Mouse (Mus musculus): ENCODE measurements around the gene Golph3l.
A peak's percentile ranks its signal among the peaks of the same experiment; 100 is the strongest.

Golph3l gene

DNA sequence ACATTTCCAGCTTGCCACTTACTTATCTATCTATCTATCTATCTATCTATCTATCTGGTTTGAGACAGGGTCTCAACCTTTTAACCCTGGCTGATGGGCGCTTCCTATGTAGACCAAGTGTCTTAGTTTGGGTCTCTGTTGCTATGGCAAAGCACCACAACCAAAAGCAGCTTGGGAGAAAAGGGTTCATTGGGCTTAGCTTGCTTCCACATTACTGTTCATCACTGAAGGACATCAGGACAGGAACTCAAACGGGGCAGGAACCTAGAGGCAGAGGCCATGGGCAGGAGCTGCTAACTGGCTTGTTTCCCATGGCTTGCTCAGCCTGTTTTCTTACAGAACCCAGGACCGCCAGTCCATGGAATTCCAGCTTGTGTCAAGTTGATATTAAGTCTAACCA is 68.4 kb downstream of the Golph3l start:
- no peak for DNase-seq

DNA sequence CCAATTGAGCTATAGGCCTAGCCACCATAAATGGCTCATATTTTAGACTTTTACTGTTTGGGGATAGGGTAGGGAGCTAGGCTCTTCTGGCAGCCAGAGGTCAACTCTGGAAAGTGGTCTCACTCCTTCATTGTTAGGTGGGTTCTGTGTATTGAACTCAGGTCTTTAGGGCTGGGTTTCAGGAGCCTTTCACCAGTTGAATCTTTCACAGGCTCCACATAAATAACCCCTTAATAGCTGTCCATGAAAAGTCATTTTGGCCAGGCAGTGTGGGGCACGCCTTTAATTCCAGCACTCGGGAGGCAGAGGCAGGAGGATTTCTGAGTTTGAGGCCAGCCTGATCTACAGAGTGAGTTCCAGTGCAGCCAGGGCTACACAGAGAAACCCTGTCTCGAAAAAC is 69.0 kb downstream of the Golph3l start:
- DNase-seq = no peak

DNA sequence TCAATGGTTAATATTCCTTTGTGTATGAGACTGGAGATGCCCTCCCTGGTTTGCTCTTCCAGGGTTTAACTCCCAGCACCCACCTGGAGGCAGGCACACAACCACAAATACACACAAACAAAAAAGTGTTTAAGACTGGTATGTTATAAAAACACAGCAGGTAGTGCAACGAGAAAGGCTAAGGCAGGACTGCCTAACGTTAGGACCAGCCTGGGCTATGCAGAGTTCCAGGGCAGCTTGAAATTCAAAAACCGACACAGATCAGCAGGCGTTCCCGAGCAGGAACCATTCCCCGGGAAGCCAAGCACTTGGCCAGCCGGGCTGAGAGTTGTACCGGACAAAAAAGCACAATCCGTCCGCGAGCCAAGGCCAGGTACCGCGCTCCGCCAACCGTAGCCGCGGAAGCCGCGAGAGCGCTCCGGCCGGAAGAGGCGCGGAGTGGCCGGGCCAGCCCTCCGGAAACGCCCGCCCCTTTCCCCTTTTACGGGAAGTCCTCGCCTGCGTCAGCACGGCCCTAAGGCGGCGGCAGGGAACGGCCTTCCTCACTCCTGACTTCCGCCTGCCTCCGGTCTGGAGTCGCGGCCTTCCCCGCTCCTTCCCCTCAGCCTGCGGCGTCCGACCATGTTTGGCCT is 69.6 kb downstream of the Golph3l start, which contains the start of gene Mcl1:
TSS of gene Mcl1 (plus strand) at position 553 of the 632 bp plus-strand sequence.
- peak; percentile 96 to 97 for DNase-seq

DNA sequence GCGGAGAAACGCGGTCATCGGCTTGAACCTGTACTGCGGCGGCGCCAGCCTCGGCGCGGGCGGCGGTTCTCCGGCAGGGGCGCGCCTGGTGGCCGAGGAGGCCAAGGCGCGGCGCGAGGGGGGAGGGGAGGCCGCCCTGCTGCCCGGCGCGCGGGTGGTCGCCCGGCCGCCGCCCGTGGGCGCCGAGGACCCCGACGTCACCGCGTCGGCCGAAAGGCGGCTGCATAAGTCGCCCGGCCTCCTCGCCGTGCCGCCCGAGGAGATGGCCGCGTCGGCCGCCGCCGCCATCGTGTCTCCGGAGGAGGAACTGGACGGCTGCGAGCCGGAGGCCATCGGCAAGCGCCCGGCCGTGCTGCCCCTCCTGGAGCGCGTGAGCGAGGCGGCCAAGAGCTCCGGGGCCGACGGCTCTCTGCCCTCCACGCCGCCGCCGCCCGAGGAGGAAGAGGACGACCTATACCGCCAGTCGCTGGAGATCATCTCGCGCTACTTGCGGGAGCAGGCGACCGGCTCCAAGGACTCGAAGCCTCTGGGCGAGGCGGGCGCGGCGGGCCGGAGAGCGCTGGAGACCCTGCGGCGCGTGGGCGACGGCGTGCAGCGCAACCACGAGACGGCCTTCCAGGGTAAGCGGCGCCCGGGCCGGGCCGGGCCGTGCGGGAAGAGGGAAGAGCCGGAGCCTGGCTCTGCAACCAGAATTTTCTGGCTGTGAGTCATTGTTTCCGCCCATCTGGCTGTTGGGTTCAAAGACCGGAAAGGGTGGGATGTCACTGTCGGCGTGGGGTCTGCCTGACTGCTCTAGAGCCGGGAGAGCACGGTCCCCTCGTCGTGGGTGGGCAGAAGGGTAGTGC is 70.4 kb downstream of the Golph3l start:
- peak; percentile 81 to 87 for DNase-seq

DNA sequence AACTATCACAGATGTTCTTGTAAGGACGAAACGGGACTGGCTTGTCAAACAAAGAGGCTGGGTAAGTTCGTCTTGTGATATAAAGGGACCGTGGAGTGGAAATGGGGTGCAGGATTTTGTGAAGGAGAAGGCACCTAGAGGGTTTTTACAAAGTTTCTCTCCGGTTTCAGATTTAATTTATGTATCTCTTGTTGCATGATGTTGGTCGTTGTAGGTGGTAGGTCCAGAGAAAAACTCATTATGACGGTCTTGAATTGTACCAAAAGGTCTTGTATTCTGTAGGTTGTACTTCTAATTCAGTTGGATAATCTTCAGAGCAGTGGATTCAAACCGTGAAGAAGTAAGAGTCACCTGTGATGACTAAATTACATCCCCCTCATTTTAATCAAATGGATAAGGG is 71.2 kb downstream of the Golph3l start:
- no peak for DNase-seq

DNA sequence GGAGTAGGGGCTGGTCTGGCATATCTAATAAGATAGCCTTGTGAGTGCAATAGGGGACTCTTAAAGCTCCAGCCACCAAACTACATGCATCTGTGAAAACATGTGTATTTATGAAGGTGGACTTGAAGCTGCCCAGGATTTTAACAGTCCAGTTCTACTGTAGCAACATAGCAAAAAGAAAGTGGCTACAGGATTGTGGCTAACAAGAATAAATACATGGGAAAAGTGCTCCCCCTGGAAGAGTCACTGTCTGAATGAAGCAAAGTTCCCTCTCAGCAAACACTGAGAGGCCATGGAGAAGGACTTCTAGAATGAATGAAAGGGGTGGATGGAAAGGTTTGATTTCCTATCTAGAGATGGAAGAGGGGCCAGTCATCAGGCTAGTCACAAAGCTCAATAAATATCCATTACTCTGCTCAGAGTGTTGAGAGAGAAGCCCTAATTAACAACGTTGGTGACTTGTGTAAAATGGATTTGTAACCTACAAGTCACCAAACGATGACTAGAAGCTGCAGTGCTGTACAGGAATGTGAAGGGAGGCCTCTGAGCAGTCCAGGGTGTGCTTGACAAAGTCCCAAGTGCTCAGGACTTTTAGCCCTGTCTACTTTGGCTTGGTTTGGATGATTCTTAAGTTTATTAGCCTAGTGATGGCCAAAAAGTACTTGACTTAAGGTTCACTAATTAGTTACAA is 72.2 kb downstream of the Golph3l start:
- DNase-seq = no peak

DNA sequence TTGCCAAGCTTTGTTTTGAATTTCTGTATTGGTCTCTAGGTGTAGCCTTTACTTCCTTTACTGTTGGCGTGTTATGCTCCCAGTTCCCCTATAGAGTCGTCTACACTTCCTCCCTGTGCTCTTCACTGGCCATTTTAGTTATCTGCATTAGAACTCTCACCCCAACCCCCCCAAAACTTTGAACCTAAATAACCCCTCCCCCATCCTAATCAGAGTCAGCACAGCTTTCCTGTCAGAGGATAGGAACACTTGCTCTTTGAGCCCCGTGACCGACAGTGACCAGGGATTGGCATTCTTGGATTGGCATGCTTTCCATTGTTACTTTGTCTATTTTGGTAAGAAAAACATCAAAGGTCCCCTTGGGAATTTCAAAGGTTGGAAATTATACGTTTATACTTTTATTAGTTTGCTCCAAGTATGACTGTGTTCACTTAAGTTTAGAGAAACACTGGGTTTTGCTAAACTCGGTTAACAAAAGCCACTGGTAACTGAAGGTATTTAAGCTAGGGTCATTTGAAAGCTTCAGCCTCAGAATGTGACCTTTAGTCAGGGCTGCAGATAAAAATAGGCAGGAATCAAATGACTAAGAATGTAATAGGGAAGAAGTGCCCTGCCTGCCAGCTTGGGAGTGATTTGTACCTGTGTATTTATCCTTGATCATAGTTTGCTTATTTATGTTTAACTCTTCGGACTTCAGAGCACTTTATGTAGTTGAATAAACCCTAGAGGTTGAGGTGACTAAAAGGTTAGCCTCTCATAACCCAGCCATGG is 73.4 kb downstream of the Golph3l start:
- no peak for DNase-seq

DNA sequence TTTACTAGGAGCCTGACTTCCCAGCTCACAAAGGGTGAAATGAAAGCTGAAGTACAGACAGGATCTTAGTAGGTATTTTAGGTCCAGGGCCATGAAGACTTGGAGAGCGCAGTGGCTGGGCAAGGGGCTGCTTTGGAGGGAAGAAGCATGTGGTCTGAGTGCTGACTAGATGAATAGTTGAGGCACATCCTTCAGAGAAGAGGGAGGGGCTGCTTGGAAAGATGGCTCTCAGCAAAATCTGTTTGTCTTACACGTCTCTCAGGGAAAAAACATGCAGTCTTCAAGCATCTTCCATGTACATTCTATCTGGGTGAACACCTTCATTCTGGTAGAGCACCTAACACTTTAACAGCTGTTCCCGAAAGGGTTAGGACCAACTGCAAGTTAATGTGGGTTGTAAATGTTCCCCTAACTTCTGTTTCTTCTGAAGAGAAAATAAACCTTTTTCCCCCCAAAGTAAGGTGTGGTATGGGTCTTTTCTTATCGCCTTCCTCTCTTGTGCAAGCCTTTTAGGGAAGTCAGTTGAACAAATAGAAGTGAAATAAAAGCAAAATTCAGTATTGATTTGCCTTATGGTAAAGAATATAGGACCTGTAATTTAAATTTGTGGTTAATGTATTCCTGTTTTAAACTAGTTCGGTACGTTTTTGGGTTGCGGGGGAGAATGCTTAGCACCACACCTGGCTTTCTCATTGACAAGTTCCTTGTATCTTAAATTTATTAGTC is 74.2 kb downstream of the Golph3l start:
- no peak for DNase-seq

DNA sequence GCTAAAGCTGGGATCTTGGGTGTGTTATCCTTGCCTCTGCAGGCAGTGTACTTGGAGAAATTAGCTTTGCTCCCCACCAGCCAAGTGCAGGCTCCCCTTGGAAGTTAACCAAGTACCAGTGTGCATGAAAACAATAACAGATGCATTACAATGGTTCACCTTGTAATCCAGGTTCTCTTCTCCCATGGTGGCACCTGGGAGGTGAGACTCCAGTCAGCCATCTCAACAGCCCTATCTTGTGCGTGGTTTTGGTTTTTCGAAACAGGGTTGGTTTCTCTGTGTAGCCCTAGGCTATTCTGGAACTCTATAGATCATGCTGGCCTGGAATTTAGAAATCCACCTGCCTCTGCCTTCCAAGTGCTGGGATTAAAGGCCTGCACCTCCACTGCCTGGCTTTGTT is 74.8 kb downstream of the Golph3l start:
- no peak for DNase-seq

DNA sequence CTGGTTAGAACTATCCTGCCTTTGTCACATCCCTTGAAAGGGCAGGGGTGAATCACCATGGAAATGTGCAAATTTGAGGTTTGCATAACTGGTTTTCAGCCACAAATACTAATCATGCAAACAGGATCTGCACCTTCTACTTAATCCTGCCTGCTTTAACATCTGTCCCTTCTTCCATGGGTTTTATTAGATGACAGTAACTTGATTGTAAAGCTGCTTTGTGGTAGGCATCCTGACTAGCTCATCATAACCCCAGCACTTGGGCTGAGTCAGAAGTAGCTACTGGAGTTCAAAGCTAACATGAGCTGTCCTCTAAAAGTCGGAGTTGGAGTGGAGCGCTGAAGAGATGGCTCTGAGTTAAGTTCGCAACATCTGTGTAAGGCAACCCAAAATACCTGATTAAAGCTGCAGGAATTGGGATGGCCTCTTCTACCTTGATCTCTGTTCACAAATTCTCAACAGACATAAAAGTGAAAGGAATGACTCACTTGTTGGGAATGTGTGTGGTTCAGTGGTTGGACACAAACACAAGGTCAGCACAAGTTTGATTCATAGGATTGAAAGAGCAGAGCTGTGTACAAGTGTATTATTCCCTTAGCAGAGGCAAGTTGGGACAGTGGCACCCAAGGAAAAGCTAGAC is 75.4 kb downstream of the Golph3l start:
- DNase-seq = no peak

DNA sequence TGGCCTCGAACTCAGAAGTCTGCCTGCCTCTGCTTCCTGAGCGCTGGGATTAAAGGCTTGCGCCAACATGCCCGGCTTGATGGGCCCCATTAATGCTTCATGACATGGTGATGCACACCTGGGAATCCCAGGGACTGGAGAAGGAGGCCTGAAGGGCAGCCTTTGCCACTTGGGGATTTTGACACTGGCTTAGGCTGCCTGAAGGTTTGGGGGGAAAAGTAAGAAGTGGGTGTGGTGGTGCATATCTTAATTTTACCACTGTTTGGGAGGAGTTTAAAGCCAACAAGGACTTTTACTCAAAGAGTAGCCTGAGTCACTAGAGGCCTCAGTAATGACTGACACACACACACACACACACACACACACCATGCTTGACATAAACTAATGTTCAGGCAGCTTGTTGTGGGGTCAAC is 76.2 kb downstream of the Golph3l start:
- no peak for DNase-seq

DNA sequence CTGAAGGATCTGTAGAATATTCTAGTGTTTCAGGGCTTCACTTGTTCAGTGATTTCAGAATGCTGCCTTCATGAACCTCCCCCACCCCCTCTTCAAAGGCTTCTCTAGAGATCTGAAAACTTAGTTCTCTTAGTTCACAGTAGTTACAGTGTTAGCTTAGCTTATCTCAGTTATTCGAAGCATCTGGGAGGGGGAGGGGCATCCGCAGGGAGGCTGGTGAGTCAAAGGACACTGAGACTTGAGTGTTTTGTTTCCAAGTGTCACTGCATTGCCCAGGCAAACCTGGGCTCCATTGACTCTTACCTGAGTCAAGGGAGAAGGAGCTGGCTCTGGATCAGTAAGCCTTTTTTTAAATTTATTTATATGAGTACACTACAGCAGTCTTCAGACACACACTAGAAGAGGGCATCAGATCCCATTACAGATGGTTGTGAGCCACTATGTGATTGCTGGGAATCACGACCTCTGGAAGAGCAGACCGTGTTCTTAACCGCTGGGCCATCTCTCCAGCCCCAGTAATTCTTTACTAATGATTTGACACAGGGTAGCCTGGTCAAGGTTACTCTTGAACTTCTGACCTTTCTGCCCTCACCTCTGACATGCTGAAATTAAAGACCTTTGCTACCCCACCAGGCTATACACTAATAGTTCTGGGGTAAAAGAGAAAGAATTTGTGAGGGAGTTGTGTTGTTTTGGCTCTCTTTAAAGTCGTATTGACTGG is 77.5 kb downstream of the Golph3l start:
- peak; percentile 91 to 94 for DNase-seq

DNA sequence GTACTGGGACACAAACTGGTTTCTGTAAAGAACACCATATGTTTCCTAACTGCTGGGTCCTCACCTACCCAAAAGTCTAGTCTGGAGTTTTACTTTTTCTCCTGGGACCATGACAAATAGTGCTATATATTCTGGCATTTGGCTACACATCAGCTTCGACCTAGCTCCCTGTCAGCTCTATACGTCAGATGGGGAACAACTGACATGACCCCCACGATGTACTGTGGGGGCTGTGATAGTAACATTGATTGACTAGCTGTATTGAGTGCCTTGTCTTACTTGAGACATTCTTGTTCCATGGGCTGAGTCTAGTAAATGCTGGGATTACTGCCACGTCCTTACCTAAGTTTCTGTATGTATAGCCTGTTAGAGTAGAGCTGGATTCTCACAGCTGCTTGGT is 78.8 kb downstream of the Golph3l start:
- no peak for DNase-seq

DNA sequence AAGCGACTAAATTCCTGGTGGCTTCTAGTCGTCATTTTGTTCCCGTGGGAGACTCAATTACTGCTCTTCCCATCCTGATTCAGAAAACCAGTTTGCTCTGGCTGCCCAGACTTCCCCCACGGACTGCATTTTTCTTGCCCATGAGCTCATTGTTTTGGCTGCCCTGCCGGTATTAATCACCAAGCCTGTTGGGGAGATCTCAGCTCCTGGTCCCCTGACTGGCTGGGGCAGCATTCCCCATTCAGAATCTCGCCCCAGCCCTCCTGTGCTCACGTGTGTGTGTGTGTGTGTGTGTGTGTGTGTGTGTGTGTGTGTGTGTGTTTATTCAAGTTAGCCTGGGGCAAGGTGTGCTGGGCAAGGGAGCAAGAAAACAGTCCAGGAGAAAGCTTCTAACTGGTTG is 79.3 kb downstream of the Golph3l start:
- peak; percentile 79 to 89 for DNase-seq

All from lung, adult 18-20 months (tissue).